In genomic region chr7:4460576-4461434, GRCm38 (mm10) we compare ENCODE assay signal across 8 mouse cellular contexts. TPM values are rescaled to one million over a fixed set of nuclear protein-coding genes. Genes with fewer than 3 reads are reported as not detected.
DNase-seq lines count a peak whose midpoint lies in the region; ATAC-seq and TF ChIP-seq lines count a peak whose summit lies in the region.

Gene Eps8l1 (plus strand): TSS chr7:4460674.

- peak within 1 kb of the TSS; percentile 47 for H3K4me3 ChIP-seq in spleen, adult 2 months (ENCODE audit: extremely low read depth, insufficient read depth, insufficient read length)
- peak within 1 kb of the TSS; percentile 32 for H3K4me3 ChIP-seq in forebrain, embryonic 16.5 days (replicated peaks; ENCODE audit: low read length)
- H3K4me3 ChIP-seq in liver, embryonic 16.5 days (ENCODE audit: low read depth, low read length), result peak within 1 kb of the TSS; percentile 51

- H3K4me1 ChIP-seq in spleen, adult 2 months (ENCODE audit: control insufficient read depth, insufficient read depth, insufficient read length), result 0 out of 2 replicates have a peak, but pooled peaks cover 3% of the 10 kb centered on the region
- no peaks in the 10 kb centered on the region for H3K4me1 ChIP-seq in forebrain, embryonic 16.5 days (replicated peaks; ENCODE audit: control insufficient read depth, insufficient read depth, low read length)
- H3K4me1 ChIP-seq in liver, embryonic 16.5 days (ENCODE audit: control insufficient read depth, low read depth, low read length), result no peaks in the 10 kb centered on the region; the same call in 1 of the 2 replicates

- no peaks in the 10 kb centered on the region for H3K27me3 ChIP-seq in spleen, adult 2 months (ENCODE audit: control insufficient read depth, insufficient read depth, low read length)
- H3K27me3 ChIP-seq in forebrain, embryonic 16.5 days (replicated peaks; ENCODE audit: control insufficient read depth, insufficient read depth, low read length), result no peaks in the 10 kb centered on the region
- no peaks in the 10 kb centered on the region for H3K27me3 ChIP-seq in liver, embryonic 16.5 days (ENCODE audit: control insufficient read depth, insufficient read depth, low read depth, low read length)

- peak within 1 kb of the TSS; percentile 41 for H3K4me2 ChIP-seq in forebrain, embryonic 16.5 days (ENCODE audit: low read length)
- peak within 1 kb of the TSS; percentile 33 for H3K4me2 ChIP-seq in liver, embryonic 16.5 days (ENCODE audit: low read depth, low read length)

- H3K36me3 ChIP-seq in spleen, adult 2 months (ENCODE audit: control insufficient read depth, insufficient read depth, low read length), result no peaks in the 10 kb centered on the region
- no peaks in the 10 kb centered on the region for H3K36me3 ChIP-seq in forebrain, embryonic 16.5 days (ENCODE audit: control insufficient read depth, insufficient read depth)
- H3K36me3 ChIP-seq in liver, embryonic 16.5 days (ENCODE audit: control insufficient read depth, insufficient read depth), result no peaks in the 10 kb centered on the region

- peak; percentile 28; the same call in 1 of the 2 replicates for ATAC-seq in forebrain, embryonic 16.5 days
- ATAC-seq in liver, embryonic 16.5 days (ENCODE audit: low read depth), result peak; percentile 66
- ATAC-seq in neutrophil, adult 5-6 weeks (ENCODE audit: extremely low read depth, insufficient number of reproducible peaks, low FRiP score, poor library complexity, severe bottlenecking), result peak; percentile 25; the same call in 1 of the 2 replicates

- no peak for TF ChIP-seq POLR2A in spleen, adult 2 months (IDR thresholded peaks at IDR 0.05; ENCODE audit: low read depth, low read length)

- peak within 1 kb of the TSS; percentile 29; the same call in 1 of the 2 replicates for H3K9ac ChIP-seq in forebrain, embryonic 16.5 days (replicated peaks; ENCODE audit: low read depth, low read length)
- H3K9ac ChIP-seq in liver, embryonic 16.5 days (ENCODE audit: low read depth, low read length), result peak within 1 kb of the TSS; percentile 63

- WGBS in spleen, adult 2 months, result 53% methylated on average over 14 of the region's 16 CpGs
- WGBS in forebrain, embryonic 16.5 days, result 68% methylated on average over 13 of the region's 16 CpGs
- WGBS in liver, embryonic 16.5 days (ENCODE audit: insufficient replicate concordance), result 49% methylated on average over 13 of the region's 16 CpGs

- no peaks in the 10 kb centered on the region for H3K9me3 ChIP-seq in forebrain, embryonic 16.5 days (ENCODE audit: control insufficient read depth, low read length)
- no peaks in the 10 kb centered on the region for H3K9me3 ChIP-seq in liver, embryonic 16.5 days (replicated peaks; ENCODE audit: control insufficient read depth, low read length)

- peak in 1 of 2 experiments; percentile 47 for DNase-seq in spleen, adult 2 months (ENCODE audit: low read depth in 1 of 2, low spot score in 2 of 2)
- no peak for DNase-seq in spleen, postnatal 36 days (ENCODE audit: low spot score in 2 of 2)
- DNase-seq in thymus, postnatal 0 days (ENCODE audit: low spot score), result no peak
- no peak for DNase-seq in urinary bladder, postnatal 14 days (ENCODE audit: low spot score)
- DNase-seq in gastrocnemius, adult 8-10 months (ENCODE audit: low spot score in 2 of 2), result no peak

- H3K27ac ChIP-seq in spleen, adult 2 months (ENCODE audit: insufficient read depth, low read length), result peak within 1 kb of the TSS; percentile 89
- no peak within 1 kb of the TSS; the same call in 1 of the 2 replicates for H3K27ac ChIP-seq in forebrain, embryonic 16.5 days (ENCODE audit: low read length)
- peak within 1 kb of the TSS; percentile 79 for H3K27ac ChIP-seq in liver, embryonic 16.5 days (ENCODE audit: low read length)

- TF ChIP-seq CTCF in spleen, adult 2 months (IDR thresholded peaks at IDR 0.05; ENCODE audit: extremely low read depth, insufficient read depth, insufficient read length, insufficient replicate concordance), result no peak

RNA-seq across cellular contexts. Expression of gene Eps8l1, which starts in this region (rescaled TPM):
- polyA plus RNA-seq in spleen, adult 2 months (2012; rRNA removed), result 0.12 and 0.18 TPM in 2 replicates
- polyA plus RNA-seq in forebrain, embryonic 16.5 days (2015; fragmentation: Nextera tagmentation; extraction: Ambion mirVana), result 10.1 and 10.9 TPM in 2 replicates
- 1.1 and 2.6 TPM in 2 replicates for polyA plus RNA-seq in liver, embryonic 16.5 days (2015; fragmentation: Nextera tagmentation; extraction: Ambion mirVana)
- total RNA-seq in neutrophil, adult 5-6 weeks (2017), result 58.8 and 64.3 TPM in 2 replicates
- polyA plus RNA-seq in thymus, postnatal 0 days (2015; fragmentation: Nextera tagmentation; extraction: Ambion mirVana), result 0.79 and 5.9 TPM in 2 replicates
- 1 to 10 TPM in 3 of 4 experiments, under 1 TPM in 1; 0.67 to 3.4 (median 2.3) TPM for total RNA-seq in gastrocnemius, adult 8-10 months (2022)

Comparison
In these comparisons a context has a peak if more than half of its experiments do, and no peak if none do; other contexts are left out.
1. RNA of gene Eps8l1 (total RNA-seq): 58.8 to 64.3 TPM in neutrophil, adult 5-6 weeks; 0.67 to 3.4 TPM in gastrocnemius, adult 8-10 months; every median in the first group is over 10 times any median in the second.
2. Peak in every context shown above with its lines, with median percentiles within 50 percentile points of each other: H3K4me3 ChIP-seq and ATAC-seq.